Mouse (Mus musculus) MEL (cell line): ENCODE results near the gene Zfp638. TPM values are rescaled to one million over a fixed set of nuclear protein-coding genes. Genes with fewer than 3 reads are reported as not detected.

Experiments
- DNase-seq: peaks from one replicate; pipeline ENCODE4 v3.0.0; 2011; ENCODE audit warnings: low read depth, low spot score
- H3K27ac ChIP-seq: 2 replicates; pipeline ENCODE4 v1.5.1; 2012; ENCODE audit warnings: low read depth, mild to moderate bottlenecking, control low read depth, low read length, moderate library complexity; ENCODE audit not compliant: control insufficient read depth
- H3K27me3 ChIP-seq, 2 experiments: fragments of 150-350 bp in 1 of 2; sonication (generic) in 1 of 2; 2 replicates each; pipeline ENCODE4 v1.6.1; 2012; ENCODE audit warnings: low read length in 2 of 2, mild to moderate bottlenecking in 2 of 2, improper control_type of control experiment in 1 of 2, moderate library complexity in 1 of 2; ENCODE audit not compliant: insufficient read depth in 2 of 2, control insufficient read depth in 1 of 2
- H3K36me3 ChIP-seq, 2 experiments: 2 replicates each; pipeline ENCODE4 v1.6.1; 2012 to 2014; ENCODE audit warnings: low read length in 2 of 2, improper control_type of control experiment in 1 of 2, inconsistent platforms in 1 of 2, mild to moderate bottlenecking in 1 of 2; ENCODE audit not compliant: insufficient read depth in 2 of 2, control insufficient read depth in 1 of 2
- H3K4me1 ChIP-seq, 2 experiments: fragments of 150-350 bp in 1 of 2; sonication (generic) in 1 of 2; 2 replicates each; pipeline ENCODE4 v1.6.1; 2012; ENCODE audit warnings: low read length in 2 of 2, improper control_type of control experiment in 1 of 2, mild to moderate bottlenecking in 1 of 2; ENCODE audit not compliant: insufficient read depth in 2 of 2, control insufficient read depth in 1 of 2
- H3K4me3 ChIP-seq, 2 experiments: fragments of 150-350 bp in 1 of 2; sonication (generic) in 1 of 2; 2 replicates each; pipeline ENCODE4 v1.5.1; 2012; ENCODE audit warnings: low read depth in 2 of 2, low read length in 2 of 2, mild to moderate bottlenecking in 2 of 2, moderate library complexity in 2 of 2, control low read depth in 1 of 2, improper control_type of control experiment in 1 of 2; ENCODE audit not compliant: control insufficient read depth in 1 of 2, insufficient read depth in 1 of 2
- H3K79me2 ChIP-seq: 2 replicates; pipeline ENCODE4 v1.6.1; 2012; ENCODE audit warnings: mild to moderate bottlenecking, low read length, moderate library complexity; ENCODE audit not compliant: control insufficient read depth, poor library complexity, insufficient read depth
- H3K9ac ChIP-seq: 2 replicates; pipeline ENCODE4 v1.6.1; 2012; ENCODE audit warnings: low read depth, mild to moderate bottlenecking, control low read depth, low read length, moderate library complexity; ENCODE audit not compliant: control insufficient read depth, poor library complexity, severe bottlenecking
- H3K9me3 ChIP-seq: fragments of 150-350 bp; sonication (generic); replicated peaks from 2 replicates; pipeline ENCODE4 v1.6.1; 2012; ENCODE audit warnings: mild to moderate bottlenecking, low read length, improper control_type of control experiment, moderate library complexity; ENCODE audit not compliant: insufficient read depth
- BHLHE40 ChIP-seq: IDR thresholded peaks from 2 replicates; pipeline ENCODE4 v1.6.1; 2012; ENCODE audit warnings: low read depth, mild to moderate bottlenecking, inconsistent platforms, low read length, improper control_type of control experiment, borderline replicate concordance
- CHD1 ChIP-seq: IDR thresholded peaks from 2 replicates; pipeline ENCODE4 v1.6.1; 2012; ENCODE audit warnings: low read depth, mild to moderate bottlenecking, inconsistent platforms, low read length, improper control_type of control experiment
- CHD2 ChIP-seq: IDR thresholded peaks from 2 replicates; pipeline ENCODE4 v1.6.1; 2011; ENCODE audit warnings: low read length, improper control_type of control experiment
- CTCF ChIP-seq, 3 experiments: IDR thresholded peaks in 2 of 3; conservative IDR thresholded peaks in 1 of 3; 2 replicates each; pipeline ENCODE4 v1.5.1; 2011 to 2012; ENCODE audit warnings: low read length in 3 of 3, low read depth in 2 of 3, mild to moderate bottlenecking in 2 of 3, improper control_type of control experiment in 1 of 3, inconsistent platforms in 1 of 3, mixed read lengths in 1 of 3, moderate library complexity in 1 of 3; ENCODE audit not compliant: control insufficient read depth in 1 of 3, insufficient read depth in 1 of 3, poor library complexity in 1 of 3, severe bottlenecking in 1 of 3
- E2F4 ChIP-seq: IDR thresholded peaks from 2 replicates; pipeline ENCODE4 v1.6.1; 2011; ENCODE audit warnings: low read depth, low read length, improper control_type of control experiment, borderline replicate concordance
- ETS1 ChIP-seq: IDR thresholded peaks from 2 replicates; pipeline ENCODE4 v1.6.1; 2012; ENCODE audit warnings: low read depth, mild to moderate bottlenecking, inconsistent platforms, low read length, improper control_type of control experiment, moderate library complexity
- GABPA ChIP-seq: IDR thresholded peaks from 2 replicates; pipeline ENCODE4 v1.6.1; 2012; ENCODE audit warnings: low read depth, mild to moderate bottlenecking, inconsistent platforms, low read length, improper control_type of control experiment, moderate library complexity
- MAFK ChIP-seq: IDR thresholded peaks from 2 replicates; pipeline ENCODE4 v1.6.1; 2011; ENCODE audit warnings: low read depth, mild to moderate bottlenecking, low read length, improper control_type of control experiment, borderline replicate concordance
- MXI1 ChIP-seq: IDR thresholded peaks from 2 replicates; pipeline ENCODE4 v1.6.1; 2011; ENCODE audit warnings: mild to moderate bottlenecking, low read depth, low read length, improper control_type of control experiment
- NRF1 ChIP-seq: IDR thresholded peaks from 2 replicates; pipeline ENCODE4 v1.6.1; 2014; ENCODE audit warnings: low read depth, mild to moderate bottlenecking, inconsistent platforms, low read length, improper control_type of control experiment, moderate library complexity; ENCODE audit not compliant: poor library complexity, insufficient read depth, severe bottlenecking
- POLR2AphosphoS2 ChIP-seq: IDR thresholded peaks from 2 replicates; pipeline ENCODE4 v1.6.1; 2011; ENCODE audit warnings: low read length, improper control_type of control experiment
- POLR2AphosphoS5 ChIP-seq: IDR thresholded peaks from 2 replicates; pipeline ENCODE4 v1.6.1; 2012; ENCODE audit warnings: low read depth, borderline replicate concordance, mild to moderate bottlenecking, inconsistent platforms, low read length, moderate library complexity, mixed read lengths
- RAD21 ChIP-seq: IDR thresholded peaks from 2 replicates; pipeline ENCODE4 v1.6.1; 2011; ENCODE audit warnings: mild to moderate bottlenecking, low read depth, low read length, improper control_type of control experiment
- SIN3A ChIP-seq: IDR thresholded peaks from 2 replicates; pipeline ENCODE4 v1.6.1; 2012; ENCODE audit warnings: low read length, improper control_type of control experiment, inconsistent platforms
- SMC3 ChIP-seq: IDR thresholded peaks from 2 replicates; pipeline ENCODE4 v1.6.1; 2011; ENCODE audit warnings: low read depth, low read length, improper control_type of control experiment
- TAL1 ChIP-seq: IDR thresholded peaks from 2 replicates; pipeline ENCODE4 v1.6.1; 2012; ENCODE audit warnings: mild to moderate bottlenecking, inconsistent platforms, low read length, moderate library complexity, mixed read lengths
- UBTF ChIP-seq: IDR thresholded peaks from 2 replicates; pipeline ENCODE4 v1.6.1; 2012; ENCODE audit warnings: low read depth, mild to moderate bottlenecking, inconsistent platforms, low read length, improper control_type of control experiment, moderate library complexity, borderline replicate concordance; ENCODE audit not compliant: insufficient read depth
- USF1 ChIP-seq: IDR thresholded peaks from 2 replicates; pipeline ENCODE4 v1.6.1; 2014; ENCODE audit warnings: low read depth, mild to moderate bottlenecking, inconsistent platforms, low read length, improper control_type of control experiment, moderate library complexity
- ZMIZ1 ChIP-seq: IDR thresholded peaks from 2 replicates; pipeline ENCODE4 v1.6.1; 2012; ENCODE audit warnings: low read depth, mild to moderate bottlenecking, inconsistent platforms, low read length, improper control_type of control experiment, moderate library complexity
- ZNF384 ChIP-seq: IDR thresholded peaks from 2 replicates; pipeline ENCODE4 v1.6.1; 2012; ENCODE audit warnings: low read depth, mild to moderate bottlenecking, inconsistent platforms, low read length, improper control_type of control experiment
- polyA plus RNA-seq, 2 experiments: library from polyadenylated mRNA; stranded (reverse) in 1 of 2; unstranded in 1 of 2; fragments of >175 nt in 1 of 2; fragments of >200 nt in 1 of 2; gene quantifications; 2 replicates each; pipeline versions ENCODE4 v1.2.1 to v1.2.4; 2012; ENCODE audit warnings: low replicate concordance in 2 of 2, low read depth in 1 of 2; ENCODE audit not compliant: insufficient read length in 2 of 2, insufficient read depth in 1 of 2, missing spikeins in 1 of 2
- total RNA-seq: library from RNA; depleted of rRNA; stranded (reverse); fragments of 300-350 nt; gene quantifications from 2 replicates; pipeline ENCODE4 v1.2.3, GENCODE M21; 2012

Zfp638 gene
- total and polyA plus RNA-seq, 3 experiments, result 50.1 to 69.0 (median 61.2) TPM

DNA sequence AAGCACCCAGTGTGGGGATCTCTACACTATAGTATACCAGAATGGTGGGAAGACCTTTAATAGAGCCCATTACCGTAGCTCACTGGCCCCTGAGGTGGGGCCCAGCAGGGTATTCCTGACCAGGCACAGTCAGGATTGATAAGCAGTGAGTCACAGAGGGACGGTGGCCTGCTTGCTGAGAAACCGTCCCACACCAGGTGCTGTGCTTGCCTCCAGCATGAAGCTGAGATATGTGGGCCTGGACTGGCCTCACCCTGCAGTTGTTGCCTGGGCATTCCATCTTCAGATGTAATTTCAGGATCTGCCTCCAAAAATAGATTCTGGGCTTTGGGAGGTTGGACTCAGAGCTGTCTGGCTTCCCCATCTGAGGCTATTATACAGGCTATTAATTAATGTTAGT is 155.1 kb downstream of the Zfp638 start:
- TF ChIP-seq SIN3A (no peak), NRF1 (no peak), E2F4 (no peak), POLR2AphosphoS2 (no peak), ZNF384 (no peak), UBTF (no peak), ETS1 (no peak), GABPA (no peak)
- Histone ChIP-seq H3K79me2 (no peaks in the 10 kb centered on the region), H3K9me3 (no peaks in the 10 kb centered on the region), H3K27ac (no peak overlapping the region), H3K4me3 (no peak overlapping the region), H3K36me3 (no peaks in the 10 kb centered on the region), H3K4me1 (no peaks in the 10 kb centered on the region), H3K9ac (no peak overlapping the region), H3K27me3 (no peaks in the 10 kb centered on the region)
- no peak for DNase-seq

DNA sequence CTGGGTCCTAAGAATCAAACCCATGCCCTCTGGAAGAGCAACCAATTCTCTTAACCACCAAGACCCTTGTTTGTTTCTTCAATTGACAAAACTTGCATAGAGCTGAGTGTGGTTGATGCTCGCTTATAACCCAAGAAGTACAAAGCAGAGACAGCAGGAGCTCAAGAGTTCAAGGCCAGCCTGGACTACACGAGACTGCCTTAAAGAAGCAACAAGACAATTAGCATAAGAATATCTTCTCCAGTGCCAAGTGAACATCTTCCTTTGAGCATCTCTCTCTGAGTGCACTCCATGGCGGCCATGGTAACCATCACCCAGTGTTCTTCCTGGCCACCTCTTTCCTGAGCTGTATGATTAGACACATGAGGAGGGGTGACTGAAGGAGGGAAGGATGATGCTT is 158.7 kb downstream of the Zfp638 start:
- TF ChIP-seq USF1, result no peak
- no peak for TF ChIP-seq POLR2AphosphoS2
- TF ChIP-seq ZMIZ1, result no peak
- no peak for TF ChIP-seq BHLHE40
- TF ChIP-seq MAFK, result no peak
- TF ChIP-seq MXI1, result no peak
- no peak for TF ChIP-seq RAD21
- TF ChIP-seq TAL1, result no peak
- no peak for TF ChIP-seq CHD1
- no peak for TF ChIP-seq SMC3
- TF ChIP-seq CHD2, result no peak
- TF ChIP-seq NRF1, result no peak
- no peak for TF ChIP-seq POLR2AphosphoS5
- no peak for TF ChIP-seq CTCF (IDR thresholded peaks at IDR 0.05 in 2 of 3, conservative IDR thresholded peaks at IDR 0.05 in 1 of 3; ENCODE audit: control insufficient read depth in 1 of 3, insufficient read depth in 1 of 3, low read depth in 2 of 3, low read length in 3 of 3, poor library complexity in 1 of 3, severe bottlenecking in 1 of 3)
- TF ChIP-seq, all 39 proteins: peak for 0
- Histone ChIP-seq H3K27ac (no peak overlapping the region), H3K4me3 (no peak overlapping the region), H3K9ac (no peak overlapping the region), H3K79me2 (no peaks in the 10 kb centered on the region), H3K9me3 (no peaks in the 10 kb centered on the region), H3K4me1 (no peaks in the 10 kb centered on the region), H3K36me3 (no peaks in the 10 kb centered on the region), H3K27me3 (no peaks in the 10 kb centered on the region)
- no peak for DNase-seq
